In the genomic region with DNA sequence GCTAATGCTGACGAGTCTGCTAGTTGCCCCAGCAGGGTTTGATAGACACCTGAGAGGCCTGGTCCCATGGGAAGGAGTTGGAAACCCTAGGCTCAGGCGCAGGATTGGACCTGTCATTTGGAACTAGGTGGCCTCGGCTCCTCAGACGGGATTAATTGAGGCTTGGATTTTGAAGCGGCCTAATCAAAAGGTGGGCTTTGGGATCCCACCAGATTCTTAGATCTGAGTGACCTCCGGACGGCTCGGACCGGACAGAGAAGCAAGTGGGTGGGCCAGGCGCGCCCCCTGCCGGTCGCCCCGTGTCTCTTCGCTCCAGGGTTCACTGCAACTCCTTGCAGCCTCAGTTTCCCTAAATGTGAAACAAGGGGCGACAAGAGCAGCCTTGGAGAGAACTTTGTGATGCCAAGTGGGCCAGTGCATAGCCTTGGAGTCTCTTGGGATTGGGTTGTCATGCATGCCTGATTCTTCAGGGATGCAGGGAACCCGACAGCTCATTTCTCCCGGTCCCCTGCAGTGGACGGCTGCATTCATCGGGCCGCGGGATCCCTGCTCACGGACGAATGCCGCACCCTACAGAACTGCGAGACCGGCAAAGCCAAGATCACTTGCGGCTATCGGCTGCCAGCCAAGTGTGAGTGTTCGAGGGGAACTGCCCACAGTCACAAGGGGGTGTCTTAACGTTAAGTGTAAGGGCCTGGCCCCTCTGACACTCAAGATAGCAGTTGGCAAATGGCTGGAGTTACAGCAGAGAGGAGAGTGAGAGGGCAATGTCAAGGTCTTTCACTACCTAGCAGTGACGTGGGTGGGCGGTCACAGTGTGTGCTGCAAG, we compare ENCODE assay signal across 10 mouse cellular contexts. TPM values are rescaled to one million over a fixed set of nuclear protein-coding genes. Genes with fewer than 3 reads are reported as not detected.
DNase-seq lines count a peak whose midpoint lies in the region; ATAC-seq and TF ChIP-seq lines count a peak whose summit lies in the region.
"Had no signal": no experiment of that assay in that cellular context is flagged by ENCODE, and none has a peak within 500 bp of the region (broad histone marks: within the 10 kb centered on the region; RNA-seq: fewer than 3 reads in every experiment).

No protein-coding gene starts in this region.

- no peak overlapping the region for H3K4me2 ChIP-seq in hindbrain, postnatal 0 days (ENCODE audit: low read depth, low read length)
- peak overlapping the region; percentile 7; the same call in 1 of the 2 replicates for H3K4me2 ChIP-seq in liver, embryonic 11.5 days
- 0 out of 2 replicates have a peak overlapping the region, but pooled peaks have one; percentile 5 for H3K4me2 ChIP-seq in neural tube, embryonic 12.5 days (replicated peaks)
- H3K4me2 ChIP-seq: neural tube, embryonic 13.5 days had no signal

- 13% methylated on average over 33 of the region's 33 CpGs for WGBS in hindbrain, postnatal 0 days
- WGBS in liver, embryonic 11.5 days = 18% methylated on average over 33 of the region's 33 CpGs
- WGBS in neural tube, embryonic 12.5 days = 18% methylated on average over 33 of the region's 33 CpGs

- ATAC-seq in hindbrain, postnatal 0 days = peak; percentile 21; the same call in 1 of the 2 replicates
- peak; percentile 24; the same call in 1 of the 2 replicates for ATAC-seq in liver, embryonic 11.5 days (replicated peaks; ENCODE audit: low FRiP score)
- no peak for ATAC-seq in neural tube, embryonic 12.5 days (ENCODE audit: low FRiP score, low read depth)

- peaks cover 3% of the 10 kb centered on the region for H3K4me1 ChIP-seq in hindbrain, postnatal 0 days (ENCODE audit: insufficient read depth, low read length)
- peaks cover 28% of the 10 kb centered on the region for H3K4me1 ChIP-seq in liver, embryonic 11.5 days (replicated peaks; ENCODE audit: control insufficient read depth, insufficient read depth, low read length)
- peaks cover 36% of the 10 kb centered on the region for H3K4me1 ChIP-seq in neural tube, embryonic 12.5 days

- no peaks in the 10 kb centered on the region for H3K9me3 ChIP-seq in hindbrain, postnatal 0 days (ENCODE audit: low read length)
- no peaks in the 10 kb centered on the region for H3K9me3 ChIP-seq in liver, embryonic 11.5 days (ENCODE audit: control insufficient read depth, low read length)
- no peaks in the 10 kb centered on the region for H3K9me3 ChIP-seq in neural tube, embryonic 12.5 days
- H3K9me3 ChIP-seq: neural tube, embryonic 13.5 days had no signal

- H3K9ac ChIP-seq in hindbrain, postnatal 0 days (replicated peaks; ENCODE audit: low read length) = no peak overlapping the region
- H3K9ac ChIP-seq in liver, embryonic 11.5 days (ENCODE audit: low read depth, low read length) = no peak overlapping the region
- no peak overlapping the region for H3K9ac ChIP-seq in neural tube, embryonic 12.5 days
- H3K9ac ChIP-seq: neural tube, embryonic 13.5 days had no signal

- H3K27me3 ChIP-seq in hindbrain, postnatal 0 days (ENCODE audit: insufficient read depth, low read length) = no peaks in the 10 kb centered on the region
- no peaks in the 10 kb centered on the region for H3K27me3 ChIP-seq in liver, embryonic 11.5 days (replicated peaks; ENCODE audit: control insufficient read depth, insufficient read depth, low read length)
- H3K27me3 ChIP-seq in neural tube, embryonic 12.5 days (replicated peaks) = peaks cover 14% of the 10 kb centered on the region; the same call in 1 of the 2 replicates

- H3K36me3 ChIP-seq in hindbrain, postnatal 0 days (ENCODE audit: insufficient read depth, low read length) = peaks cover 29% of the 10 kb centered on the region
- H3K36me3 ChIP-seq in liver, embryonic 11.5 days (ENCODE audit: control insufficient read depth, insufficient read depth, low read length) = peaks cover 31% of the 10 kb centered on the region
- H3K36me3 ChIP-seq in neural tube, embryonic 12.5 days = peaks cover 37% of the 10 kb centered on the region

- H3K27ac ChIP-seq in gastrocnemius, adult 2 months = peak overlapping the region; percentile 46; the same call in 1 of the 2 replicates
- no peak overlapping the region for H3K27ac ChIP-seq in hindbrain, postnatal 0 days
- no peak overlapping the region for H3K27ac ChIP-seq in liver, embryonic 11.5 days (ENCODE audit: low read depth, low read length)
- H3K27ac ChIP-seq in neural tube, embryonic 12.5 days = 0 out of 2 replicates have a peak overlapping the region, but pooled peaks have one; percentile 3
- H3K27ac ChIP-seq: neural tube, embryonic 13.5 days had no signal

- intact Hi-C loops in gastrocnemius, adult 2 months (cut with DNase I) = loop anchor here (1.0 kb wide), 2 partner anchors 128 to 132 kb away; no protein-coding TSS in a partner anchor

- TF ChIP-seq CTCF in gastrocnemius, adult 2 months (IDR thresholded peaks at IDR 0.05) = no peak; the same call in 1 of the 2 replicates
- TF ChIP-seq CTCF in hindbrain, postnatal 0 days (IDR thresholded peaks at IDR 0.05; ENCODE audit: low read depth) = peak; percentile 88

- DNase-seq in urinary bladder, adult 2 months (ENCODE audit: low spot score) = peak; percentile 63
- DNase-seq in urinary bladder, postnatal 10 days (ENCODE audit: low spot score) = no peak
- DNase-seq in cerebellum, adult 9-11 months = peak; percentile 70
- peak; percentile 79 for DNase-seq in gastrocnemius, adult 2 months
- DNase-seq in hindbrain, postnatal 0 days (ENCODE audit: low spot score) = peak; percentile 70
- peak; percentile 67 for DNase-seq in liver, embryonic 11.5 days (ENCODE audit: low spot score)
- peak; percentile 49 to 55 for DNase-seq in thymus, postnatal 36 days

- H3K4me3 ChIP-seq in gastrocnemius, adult 2 months = peak overlapping the region; percentile 0; the same call in 1 of the 2 replicates
- H3K4me3 ChIP-seq in hindbrain, postnatal 0 days (ENCODE audit: low read length) = no peak overlapping the region
- no peak overlapping the region for H3K4me3 ChIP-seq in liver, embryonic 11.5 days (ENCODE audit: low read depth, low read length)
- H3K4me3 ChIP-seq in neural tube, embryonic 12.5 days = no peak overlapping the region
- H3K4me3 ChIP-seq: erythroblast, embryonic 14.5 days; neural tube, embryonic 13.5 days had no signal

RNA-seq across cellular contexts. Expression of gene Otub1, which starts 10.0 kb away (rescaled TPM):
- 91.0 and 97.6 TPM in 2 replicates for polyA plus RNA-seq in urinary bladder, adult 2 months (2012; rRNA removed)
- 10 to 100 TPM; 45.0 to 50.3 TPM for total RNA-seq in gastrocnemius, adult 2 months (2021)
- total RNA-seq in hindbrain, postnatal 0 days (2014; rRNA removed) = 216 and 233 TPM in 2 replicates
- 248 and 253 TPM in 2 replicates for polyA plus RNA-seq in hindbrain, postnatal 0 days (2015; fragmentation: Nextera tagmentation; extraction: Ambion mirVana)
- 139 and 140 TPM in 2 replicates for polyA plus RNA-seq in liver, embryonic 11.5 days (2014; fragmentation: Nextera tagmentation; extraction: Ambion mirVana)
- polyA plus RNA-seq in neural tube, embryonic 12.5 days (2016; fragmentation: Nextera tagmentation; extraction: Ambion mirVana) = 244 and 249 TPM in 2 replicates

RNA-seq across cellular contexts. Expression of gene Cox8a, which starts 21.3 kb away (rescaled TPM):
- 508 and 528 TPM in 2 replicates for polyA plus RNA-seq in urinary bladder, adult 2 months (2012; rRNA removed)
- 100 to 1,000 TPM in 1 of 2 experiments, 10 to 100 TPM in 1; 72.4 to 113 TPM for total RNA-seq in gastrocnemius, adult 2 months (2021)
- total RNA-seq in hindbrain, postnatal 0 days (2014; rRNA removed) = 1,715 and 1,845 TPM in 2 replicates
- 2,044 and 2,080 TPM in 2 replicates for polyA plus RNA-seq in hindbrain, postnatal 0 days (2015; fragmentation: Nextera tagmentation; extraction: Ambion mirVana)
- 1,017 and 1,108 TPM in 2 replicates for polyA plus RNA-seq in liver, embryonic 11.5 days (2014; fragmentation: Nextera tagmentation; extraction: Ambion mirVana)
- 822 and 941 TPM in 2 replicates for polyA plus RNA-seq in neural tube, embryonic 12.5 days (2016; fragmentation: Nextera tagmentation; extraction: Ambion mirVana)

RNA-seq across cellular contexts. Expression of gene Naa40, which starts 44.9 kb away (rescaled TPM):
- polyA plus RNA-seq in urinary bladder, adult 2 months (2012; rRNA removed) = 25.7 and 27.6 TPM in 2 replicates
- 10 to 100 TPM in 1 of 2 experiments, 1 to 10 TPM in 1; 10.0 to 12.7 TPM for total RNA-seq in gastrocnemius, adult 2 months (2021)
- total RNA-seq in hindbrain, postnatal 0 days (2014; rRNA removed) = 56.5 and 59.7 TPM in 2 replicates
- 42.7 and 42.8 TPM in 2 replicates for polyA plus RNA-seq in hindbrain, postnatal 0 days (2015; fragmentation: Nextera tagmentation; extraction: Ambion mirVana)
- polyA plus RNA-seq in liver, embryonic 11.5 days (2014; fragmentation: Nextera tagmentation; extraction: Ambion mirVana) = 70.7 and 76.0 TPM in 2 replicates
- polyA plus RNA-seq in neural tube, embryonic 12.5 days (2016; fragmentation: Nextera tagmentation; extraction: Ambion mirVana) = 74.0 and 76.0 TPM in 2 replicates

Comparison
In these comparisons a context has a peak if more than half of its experiments do, and no peak if none do; other contexts are left out.
1. H3K27ac ChIP-seq: peak in gastrocnemius, adult 2 months (single experiment) and neural tube, embryonic 12.5 days (single experiment); none in hindbrain, postnatal 0 days (single experiment) and liver, embryonic 11.5 days (single experiment).